Mouse (Mus musculus) intestine, postnatal 0 days (tissue): Measurements from ENCODE around the gene Tpm1. TPM values are rescaled to one million over a fixed set of nuclear protein-coding genes. Genes with fewer than 3 reads are reported as not detected.

ENCODE experiments used
- ATAC-seq: fragments of 200-750 bp; cut with Nextera tagmentation; 2 replicates; pipeline ENCODE4 v1.8.0; 2017; ENCODE audit warnings: mild to moderate bottlenecking, moderate TSS enrichment, moderate library complexity
- H3K27ac ChIP-seq: fragments of 300-500 bp; sonication (generic); 2 replicates; pipeline ENCODE4 v1.5.1; 2014; ENCODE audit warnings: mild to moderate bottlenecking, low read depth, low read length, moderate library complexity
- H3K27me3 ChIP-seq: fragments of 300-500 bp; sonication (generic); replicated peaks from 2 replicates; pipeline ENCODE4 v1.6.1; 2014; ENCODE audit warnings: low read length, mixed read lengths; ENCODE audit not compliant: control insufficient read depth, insufficient read depth
- H3K36me3 ChIP-seq: fragments of 300-500 bp; sonication (generic); 2 replicates; pipeline ENCODE4 v1.6.1; 2014; ENCODE audit warnings: mild to moderate bottlenecking, moderate library complexity; ENCODE audit not compliant: control insufficient read depth, insufficient read depth
- H3K4me1 ChIP-seq: fragments of 300-500 bp; sonication (generic); replicated peaks from 2 replicates; pipeline ENCODE4 v1.6.1; 2014; ENCODE audit warnings: antibody characterized with exemption, low read length, mixed read lengths; ENCODE audit not compliant: control insufficient read depth, insufficient read depth
- H3K4me2 ChIP-seq: fragments of 300-500 bp; sonication (generic); replicated peaks from 2 replicates; pipeline ENCODE4 v1.6.1; 2014; ENCODE audit warnings: low read depth, mild to moderate bottlenecking, moderate library complexity
- H3K4me3 ChIP-seq: fragments of 300-500 bp; sonication (generic); 2 replicates; pipeline ENCODE4 v1.5.1; 2014; ENCODE audit warnings: low read depth, low read length
- H3K9ac ChIP-seq: fragments of 300-500 bp; sonication (generic); 2 replicates; pipeline ENCODE4 v1.6.1; 2014; ENCODE audit warnings: mild to moderate bottlenecking, low read depth, low read length
- H3K9me3 ChIP-seq: fragments of 300-500 bp; sonication (generic); 2 replicates; pipeline ENCODE4 v1.6.1; 2016; ENCODE audit warnings: mixed run types; ENCODE audit not compliant: control insufficient read depth
- CTCF ChIP-seq: sonication (generic); IDR thresholded peaks from 2 replicates; pipeline ENCODE4 v1.5.1; 2016; ENCODE audit warnings: low read depth, mild to moderate bottlenecking, control low read depth, antibody characterized with exemption, moderate library complexity
- WGBS: fragments of 180-500 bp; shearing (Covaris S2); extraction: QIAGEN DNeasy Blood & Tissue Kit; methylation state at CpG from one replicate; pipeline ENCODE4 v1.1.7; 2014; 5-methylcytosine and 5-hydroxymethylcytosine counted together
- polyA plus RNA-seq: library from polyadenylated mRNA; unstranded; fragments of >200 nt; fragmentation: Nextera tagmentation; extraction: Ambion mirVana; gene quantifications from 2 replicates; pipeline ENCODE4 v1.2.1, GENCODE M21; 2015

Tpm1 gene
- polyA plus RNA-seq, 1 experiment from 2014 or later: 1,318 TPM

- no peak for TF ChIP-seq CTCF
- Histone ChIP-seq H3K4me1 (no peaks in the 10 kb centered on the region), H3K4me2 (no peak overlapping the region), H3K27me3 (no peaks in the 10 kb centered on the region), H3K36me3 (no peaks in the 10 kb centered on the region), H3K9ac (no peak overlapping the region), H3K27ac (no peak overlapping the region), H3K4me3 (no peak overlapping the region), H3K9me3 (no peaks in the 10 kb centered on the region)
- ATAC-seq: no peak
- 77% methylated on average over 4 of the region's 4 CpGs for WGBS
These were observed 47.7 kb downstream of the Tpm1 start for GRCm38 (mm10) chr9:67001506-67001905.

- no peak overlapping the region for H3K27ac ChIP-seq
- peak; percentile 89 for TF ChIP-seq CTCF
These were observed 48.2 kb downstream of the Tpm1 start for GRCm38 (mm10) chr9:67001050-67001449.

GRCm38 (mm10) chr9:66999698-67000097, 49.5 kb downstream of the Tpm1 start:
- H3K27me3 ChIP-seq: no peaks in the 10 kb centered on the region
- no peak overlapping the region for H3K4me2 ChIP-seq
- no peak for ATAC-seq
- TF ChIP-seq CTCF: no peak
- no peaks in the 10 kb centered on the region for H3K9me3 ChIP-seq
- no peaks in the 10 kb centered on the region for H3K4me1 ChIP-seq
- no peaks in the 10 kb centered on the region for H3K36me3 ChIP-seq
- 94% methylated on average over 8 of the region's 8 CpGs for WGBS
- no peak overlapping the region for H3K27ac ChIP-seq
- H3K4me3 ChIP-seq: no peak overlapping the region
- H3K9ac ChIP-seq: no peak overlapping the region

More at GRCm38 (mm10) chr9:67001050-67001449, 48.2 kb downstream of the Tpm1 start:
- Histone ChIP-seq H3K4me2 (no peak overlapping the region), H3K36me3 (no peaks in the 10 kb centered on the region), H3K4me1 (no peaks in the 10 kb centered on the region), H3K4me3 (no peak overlapping the region), H3K9ac (no peak overlapping the region), H3K27me3 (no peaks in the 10 kb centered on the region), H3K9me3 (no peaks in the 10 kb centered on the region)
- WGBS: 3% methylated on average over 6 of the region's 6 CpGs
- ATAC-seq: peak; percentile 61; the same call in 1 of the 2 replicates

- no peaks in the 10 kb centered on the region for H3K27me3 ChIP-seq
- no peak for TF ChIP-seq CTCF
- H3K4me2 ChIP-seq: no peak overlapping the region
- ATAC-seq: no peak
- H3K27ac ChIP-seq: no peak overlapping the region
- no peaks in the 10 kb centered on the region for H3K4me1 ChIP-seq
- no peaks in the 10 kb centered on the region for H3K36me3 ChIP-seq
- no peak overlapping the region for H3K4me3 ChIP-seq
- no peak overlapping the region for H3K9ac ChIP-seq
- WGBS: 61% methylated on average over 8 of the region's 8 CpGs
- H3K9me3 ChIP-seq: no peaks in the 10 kb centered on the region
These were observed 57.3 kb downstream of the Tpm1 start for GRCm38 (mm10) chr9:66991750-66992410.

GRCm38 (mm10) chr9:66991021-66991749, 58.0 kb downstream of the Tpm1 start:
- Histone ChIP-seq H3K27me3 (no peaks in the 10 kb centered on the region), H3K36me3 (no peaks in the 10 kb centered on the region), H3K4me3 (no peak overlapping the region), H3K27ac (no peak overlapping the region), H3K9ac (no peak overlapping the region), H3K9me3 (no peaks in the 10 kb centered on the region), H3K4me1 (no peaks in the 10 kb centered on the region), H3K4me2 (no peak overlapping the region)
- ATAC-seq: no peak
- WGBS: 50% methylated on average over 9 of the region's 9 CpGs
- TF ChIP-seq CTCF: no peak

- Histone ChIP-seq H3K27me3 (no peaks in the 10 kb centered on the region), H3K9ac (no peak overlapping the region), H3K4me2 (no peak overlapping the region), H3K4me1 (no peaks in the 10 kb centered on the region), H3K27ac (no peak overlapping the region), H3K4me3 (no peak overlapping the region), H3K36me3 (no peaks in the 10 kb centered on the region), H3K9me3 (no peaks in the 10 kb centered on the region)
- no peak for ATAC-seq
- 81% methylated on average over 5 of the region's 5 CpGs for WGBS
- no peak for TF ChIP-seq CTCF
These were observed 59.2 kb downstream of the Tpm1 start for GRCm38 (mm10) chr9:66990046-66990445.
